Mouse (Mus musculus): ENCODE results near the gene Dazap1.

DNA sequence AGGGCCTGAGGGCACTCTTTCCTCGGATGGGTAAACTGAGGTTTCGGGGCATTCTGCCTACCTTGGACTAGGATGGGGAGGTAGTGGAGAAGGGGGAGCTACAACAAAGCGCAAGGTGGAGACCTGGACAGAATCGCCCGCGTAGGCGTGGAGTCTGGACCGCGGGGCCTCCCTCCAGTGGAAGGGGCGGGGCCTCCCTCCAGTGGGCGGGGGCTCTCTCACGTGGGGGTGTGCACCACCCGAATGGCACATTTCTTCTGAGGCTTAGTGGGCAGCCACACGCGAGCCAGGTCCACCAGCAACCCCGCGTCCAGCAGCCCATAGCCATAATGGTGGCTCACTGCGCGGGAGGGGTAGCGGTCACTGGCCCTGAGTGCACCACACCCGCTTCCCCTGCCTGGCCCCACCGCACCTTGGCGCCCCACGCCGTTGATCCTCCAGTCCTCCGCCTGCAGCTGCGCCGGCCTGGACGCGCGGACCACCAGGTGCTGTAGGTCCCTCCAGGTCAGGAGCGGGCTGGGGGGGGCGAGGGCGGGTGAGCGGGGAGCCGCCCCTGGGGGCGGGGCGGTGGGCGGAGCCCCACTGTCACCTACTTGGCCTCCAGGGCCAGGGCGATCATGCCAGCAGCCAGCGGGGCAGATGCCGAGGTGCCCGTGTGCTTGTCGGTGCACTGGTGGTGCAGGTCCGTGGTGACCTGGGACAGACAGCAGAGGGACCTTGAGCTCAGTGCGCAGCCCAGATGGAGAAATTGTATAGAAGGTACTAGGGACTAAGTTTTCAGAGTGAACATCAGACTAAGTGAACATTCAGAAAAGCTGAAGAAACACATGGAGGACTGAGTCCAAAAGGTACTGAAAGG lies 62.2 kb downstream of the Dazap1 start:
- TF ChIP-seq CTCF (IDR thresholded peaks at IDR 0.05; ENCODE audit: low read depth, low read length) (no peak), POLR2A (IDR thresholded peaks at IDR 0.05; ENCODE audit: borderline replicate concordance, low read depth, low read length) (no peak)

Measured in bone marrow macrophage, adult 2 months (primary cell).